Mouse (Mus musculus): ENCODE data around the gene Galm. TPM values are rescaled to one million over a fixed set of nuclear protein-coding genes. Genes with fewer than 3 reads are reported as not detected.
A peak's percentile ranks its signal among the peaks of the same experiment; 100 is the strongest.

Gene Galm
- polyA plus RNA-seq, 1 experiment from 2014 or later = 2.2 TPM

GRCm38 (mm10) chr17:80229396-80229795 lies 102.1 kb downstream of the Galm start:
- H3K9ac ChIP-seq = no peak overlapping the region
- 76% methylated on average over 2 of the region's 2 CpGs for WGBS
- no peak overlapping the region for H3K27ac ChIP-seq
- DNase-seq (ENCODE audit: low spot score) = no peak
- no peak overlapping the region for H3K4me3 ChIP-seq (replicated peaks; ENCODE audit: low read length)
- H3K4me2 ChIP-seq (replicated peaks) = no peak overlapping the region
- H3K9me3 ChIP-seq (ENCODE audit: control insufficient read depth, low read length) = no peaks in the 10 kb centered on the region
- H3K4me1 ChIP-seq (replicated peaks; ENCODE audit: control insufficient read depth, insufficient read depth, low read length) = 0 out of 2 replicates have a peak, but pooled peaks cover 5% of the 10 kb centered on the region
- H3K27me3 ChIP-seq (ENCODE audit: control insufficient read depth, insufficient read depth, low read length) = no peaks in the 10 kb centered on the region
- no peaks in the 10 kb centered on the region for H3K36me3 ChIP-seq (replicated peaks; ENCODE audit: control insufficient read depth, insufficient read depth)
- 0 out of 2 replicates have a peak, but pooled peaks have one; percentile 25 for ATAC-seq (ENCODE audit: low FRiP score)

- H3K36me3 ChIP-seq (replicated peaks; ENCODE audit: control insufficient read depth, insufficient read depth) = peaks cover 25% of the 10 kb centered on the region
- H3K27ac ChIP-seq = no peak overlapping the region
- no peak overlapping the region for H3K4me2 ChIP-seq (replicated peaks)
- no peak overlapping the region for H3K9ac ChIP-seq
- no peaks in the 10 kb centered on the region for H3K4me1 ChIP-seq (replicated peaks; ENCODE audit: control insufficient read depth, insufficient read depth, low read length)
- H3K4me3 ChIP-seq (replicated peaks; ENCODE audit: low read length) = no peak overlapping the region
- DNase-seq (ENCODE audit: low spot score) (no peak), ATAC-seq (ENCODE audit: low FRiP score) (no peak)
- WGBS = 97% methylated on average over 5 of the region's 5 CpGs
- H3K27me3 ChIP-seq (ENCODE audit: control insufficient read depth, insufficient read depth, low read length) = no peaks in the 10 kb centered on the region
- no peaks in the 10 kb centered on the region for H3K9me3 ChIP-seq (ENCODE audit: control insufficient read depth, low read length)
These were observed 106.6 kb downstream of the Galm start for GRCm38 (mm10) chr17:80233844-80234243.

- WGBS = 86% methylated on average over 7 of the region's 7 CpGs
- H3K36me3 ChIP-seq (replicated peaks; ENCODE audit: control insufficient read depth, insufficient read depth) = peaks cover 30% of the 10 kb centered on the region
These were observed 107.1 kb downstream of the Galm start for GRCm38 (mm10) chr17:80234376-80234775.

More at GRCm38 (mm10) chr17:80234376-80234775, 107.1 kb downstream of the Galm start:
- H3K4me3 ChIP-seq (replicated peaks; ENCODE audit: low read length) = no peak overlapping the region
- no peak overlapping the region for H3K27ac ChIP-seq
- no peaks in the 10 kb centered on the region for H3K27me3 ChIP-seq (ENCODE audit: control insufficient read depth, insufficient read depth, low read length)
- ATAC-seq (ENCODE audit: low FRiP score) = no peak
- no peak overlapping the region for H3K9ac ChIP-seq
- H3K4me1 ChIP-seq (replicated peaks; ENCODE audit: control insufficient read depth, insufficient read depth, low read length) = no peaks in the 10 kb centered on the region
- no peak for DNase-seq (ENCODE audit: low spot score)
- no peak overlapping the region for H3K4me2 ChIP-seq (replicated peaks)
- H3K9me3 ChIP-seq (ENCODE audit: control insufficient read depth, low read length) = no peaks in the 10 kb centered on the region

Other genes with a start within 250 kb of the Galm start
- 39.4 and 44.5 TPM in 2 replicates for gene Atl2, start 231.3 kb upstream of the Galm start, polyA plus RNA-seq (2014; fragmentation: Nextera tagmentation; extraction: Ambion mirVana)
- 62.7 and 75.2 TPM in 2 replicates for gene Hnrnpll, start 65.1 kb upstream of the Galm start, polyA plus RNA-seq (2014; fragmentation: Nextera tagmentation; extraction: Ambion mirVana)
- gene Srsf7, start 79.8 kb downstream of the Galm start, polyA plus RNA-seq (2014; fragmentation: Nextera tagmentation; extraction: Ambion mirVana) = 389 and 452 TPM in 2 replicates
- 0.15 and 0.26 TPM in 2 replicates for gene Ttc39d, start 80.0 kb downstream of the Galm start, polyA plus RNA-seq (2014; fragmentation: Nextera tagmentation; extraction: Ambion mirVana)
- 19.4 and 20.9 TPM in 2 replicates for gene Gemin6, start 97.0 kb downstream of the Galm start, polyA plus RNA-seq (2014; fragmentation: Nextera tagmentation; extraction: Ambion mirVana)
- 58.1 and 64.2 TPM in 2 replicates for gene Morn2, start 162.7 kb downstream of the Galm start, polyA plus RNA-seq (2014; fragmentation: Nextera tagmentation; extraction: Ambion mirVana)
- gene Dhx57, start 163.0 kb downstream of the Galm start, polyA plus RNA-seq (2014; fragmentation: Nextera tagmentation; extraction: Ambion mirVana) = 51.3 and 61.0 TPM in 2 replicates
- gene Arhgef33, start 179.9 kb downstream of the Galm start, polyA plus RNA-seq (2014; fragmentation: Nextera tagmentation; extraction: Ambion mirVana) = 1.5 and 2.6 TPM in 2 replicates
- gene Gm10190, start 246.1 kb downstream of the Galm start, polyA plus RNA-seq (2014; fragmentation: Nextera tagmentation; extraction: Ambion mirVana) = 0.91 and 2.2 TPM in 2 replicates

Data from hindbrain, embryonic 14.5 days (tissue).